Mouse (Mus musculus): ENCODE data around the gene Pnpla2.

DNA sequence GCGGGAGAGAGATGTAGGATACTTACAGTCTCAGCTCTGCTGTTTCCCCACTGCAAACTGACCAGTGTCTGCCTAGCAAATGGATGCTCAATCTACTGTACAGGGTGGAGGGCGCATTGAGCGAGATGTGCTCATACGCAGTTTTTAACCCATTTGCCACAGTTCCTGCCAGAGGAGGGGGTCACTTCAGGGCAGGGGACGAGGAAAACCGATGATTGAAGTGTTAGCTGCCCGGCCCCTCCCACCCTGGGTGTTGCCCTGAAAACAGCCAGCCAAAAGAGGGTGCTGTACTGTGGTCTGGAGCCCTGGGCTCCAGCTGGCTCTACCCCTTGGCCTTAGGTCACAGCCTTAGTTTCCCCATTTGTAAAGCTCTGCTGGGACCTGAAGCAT, 22.0 kb downstream of the Pnpla2 start:
- no peak for TF ChIP-seq POLR2A (IDR thresholded peaks at IDR 0.05; ENCODE audit: low read depth, low read length)
- no peak for TF ChIP-seq CTCF (conservative IDR thresholded peaks at IDR 0.05; ENCODE audit: insufficient read depth, insufficient read length, low read depth, low read length)
